Mouse (Mus musculus): Measurements from ENCODE around the gene Vmp1. TPM values are rescaled to one million over a fixed set of nuclear protein-coding genes. Genes with fewer than 3 reads are reported as not detected.
A peak's percentile ranks its signal among the peaks of the same experiment; 100 is the strongest.

The Vmp1 gene
- polyA plus RNA-seq, 1 experiment from 2014 or later = 147 TPM

GRCm38 (mm10) chr11:86614607-86615006 is 69.0 kb downstream of the Vmp1 start:
- WGBS = 59% methylated on average over 5 of the region's 5 CpGs
- no peak for ATAC-seq (ENCODE audit: insufficient read depth, low FRiP score)
- H3K9ac ChIP-seq (ENCODE audit: low read length) = no peak overlapping the region
- H3K4me1 ChIP-seq (ENCODE audit: control insufficient read depth, insufficient read depth, low read length) = no peaks in the 10 kb centered on the region
- H3K9me3 ChIP-seq (replicated peaks; ENCODE audit: control insufficient read depth, low read length) = no peaks in the 10 kb centered on the region
- H3K36me3 ChIP-seq (ENCODE audit: control insufficient read depth, insufficient read depth, low read length) = no peaks in the 10 kb centered on the region
- no peak overlapping the region for H3K4me3 ChIP-seq (replicated peaks; ENCODE audit: low read length)
- no peaks in the 10 kb centered on the region for H3K27me3 ChIP-seq (ENCODE audit: control insufficient read depth, insufficient read depth, low read length)
- peak overlapping the region; percentile 38; the same call in 1 of the 2 replicates for H3K27ac ChIP-seq (ENCODE audit: low read length)
- no peak overlapping the region for H3K4me2 ChIP-seq (ENCODE audit: low read depth, low read length)

DNA sequence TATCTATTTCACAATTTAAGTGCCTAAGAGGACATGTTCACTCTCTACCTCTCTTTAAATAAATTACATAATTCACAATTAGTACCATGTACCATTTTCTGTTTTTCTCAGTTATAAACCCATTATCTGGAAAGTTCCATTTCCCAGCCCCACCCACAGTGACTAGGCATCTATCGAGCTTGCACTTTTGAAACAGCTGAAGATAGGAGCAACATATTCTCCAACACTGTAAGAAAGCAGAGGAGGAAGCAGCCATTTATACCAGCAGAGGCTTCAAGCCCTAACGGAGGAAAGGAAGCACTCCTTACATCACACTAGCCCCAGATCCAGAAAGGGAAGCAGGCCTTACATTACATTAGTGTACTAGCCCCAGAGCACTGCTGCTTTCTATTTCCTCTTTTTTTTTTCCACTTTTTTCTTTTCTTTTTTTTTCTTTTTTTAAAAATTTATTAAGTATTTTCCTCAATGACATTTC is 69.5 kb downstream of the Vmp1 start:
- Histone ChIP-seq H3K9me3 (replicated peaks; ENCODE audit: control insufficient read depth, low read length) (no peaks in the 10 kb centered on the region), H3K36me3 (ENCODE audit: control insufficient read depth, insufficient read depth, low read length) (no peaks in the 10 kb centered on the region), H3K9ac (ENCODE audit: low read length) (no peak overlapping the region), H3K4me3 (replicated peaks; ENCODE audit: low read length) (no peak overlapping the region), H3K27me3 (ENCODE audit: control insufficient read depth, insufficient read depth, low read length) (no peaks in the 10 kb centered on the region), H3K4me2 (ENCODE audit: low read depth, low read length) (no peak overlapping the region), H3K4me1 (ENCODE audit: control insufficient read depth, insufficient read depth, low read length) (no peaks in the 10 kb centered on the region), H3K27ac (ENCODE audit: low read length) (peak overlapping the region; percentile 46; the same call in 1 of the 2 replicates)
- 45% methylated on average over 2 of the region's 2 CpGs for WGBS
- ATAC-seq (ENCODE audit: insufficient read depth, low FRiP score) = peak; percentile 62; the same call in 1 of the 2 replicates

DNA sequence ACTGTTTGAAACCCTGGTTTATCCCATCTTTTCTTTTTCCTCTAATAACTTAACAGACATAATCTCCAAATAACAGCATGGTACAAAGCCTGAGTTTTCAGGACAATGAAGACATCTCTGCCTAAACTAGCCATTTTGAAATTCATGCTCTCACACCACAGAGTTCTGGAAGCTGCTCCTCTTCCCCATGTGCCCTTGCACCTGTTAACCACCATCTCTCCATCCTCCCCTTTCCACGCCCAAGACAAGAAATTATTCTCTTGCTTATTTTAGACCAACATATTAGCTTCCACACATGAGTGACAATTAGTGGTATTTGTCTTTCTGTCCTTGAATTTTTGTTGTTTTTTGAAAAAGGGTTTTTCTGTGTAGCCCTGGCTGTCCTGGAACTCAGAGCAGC is 71.6 kb downstream of the Vmp1 start:
- no peak overlapping the region for H3K4me3 ChIP-seq (replicated peaks; ENCODE audit: low read length)
- no peaks in the 10 kb centered on the region for H3K36me3 ChIP-seq (ENCODE audit: control insufficient read depth, insufficient read depth, low read length)
- no peaks in the 10 kb centered on the region for H3K4me1 ChIP-seq (ENCODE audit: control insufficient read depth, insufficient read depth, low read length)
- ATAC-seq (ENCODE audit: insufficient read depth, low FRiP score) = no peak
- no peaks in the 10 kb centered on the region for H3K9me3 ChIP-seq (replicated peaks; ENCODE audit: control insufficient read depth, low read length)
- H3K9ac ChIP-seq (ENCODE audit: low read length) = no peak overlapping the region
- H3K4me2 ChIP-seq (ENCODE audit: low read depth, low read length) = no peak overlapping the region
- WGBS = 95% methylated on average over 1 of the region's 1 CpGs
- no peak overlapping the region for H3K27ac ChIP-seq (ENCODE audit: low read length)
- no peaks in the 10 kb centered on the region for H3K27me3 ChIP-seq (ENCODE audit: control insufficient read depth, insufficient read depth, low read length)

GRCm38 (mm10) chr11:86610239-86610638 is 73.4 kb downstream of the Vmp1 start:
- H3K4me3 ChIP-seq (replicated peaks; ENCODE audit: low read length) = no peak overlapping the region
- H3K4me2 ChIP-seq (ENCODE audit: low read depth, low read length) = no peak overlapping the region
- no peak overlapping the region for H3K27ac ChIP-seq (ENCODE audit: low read length)
- H3K4me1 ChIP-seq (ENCODE audit: control insufficient read depth, insufficient read depth, low read length) = no peaks in the 10 kb centered on the region
- H3K27me3 ChIP-seq (ENCODE audit: control insufficient read depth, insufficient read depth, low read length) = no peaks in the 10 kb centered on the region
- 82% methylated on average over 3 of the region's 3 CpGs for WGBS
- no peak for ATAC-seq (ENCODE audit: insufficient read depth, low FRiP score)
- H3K36me3 ChIP-seq (ENCODE audit: control insufficient read depth, insufficient read depth, low read length) = peaks cover 4% of the 10 kb centered on the region
- no peak overlapping the region for H3K9ac ChIP-seq (ENCODE audit: low read length)
- no peaks in the 10 kb centered on the region for H3K9me3 ChIP-seq (replicated peaks; ENCODE audit: control insufficient read depth, low read length)

GRCm38 (mm10) chr11:86607808-86608350 is 75.8 kb downstream of the Vmp1 start:
- H3K9ac ChIP-seq (ENCODE audit: low read length) = no peak overlapping the region
- no peak overlapping the region for H3K27ac ChIP-seq (ENCODE audit: low read length)
- H3K36me3 ChIP-seq (ENCODE audit: control insufficient read depth, insufficient read depth, low read length) = peaks cover 4% of the 10 kb centered on the region
- WGBS = 67% methylated on average over 2 of the region's 2 CpGs
- H3K4me1 ChIP-seq (ENCODE audit: control insufficient read depth, insufficient read depth, low read length) = no peaks in the 10 kb centered on the region; the same call in 1 of the 2 replicates
- no peak overlapping the region for H3K4me3 ChIP-seq (replicated peaks; ENCODE audit: low read length)
- no peak for ATAC-seq (ENCODE audit: insufficient read depth, low FRiP score)
- H3K27me3 ChIP-seq (ENCODE audit: control insufficient read depth, insufficient read depth, low read length) = no peaks in the 10 kb centered on the region
- no peak overlapping the region for H3K4me2 ChIP-seq (ENCODE audit: low read depth, low read length)
- H3K9me3 ChIP-seq (replicated peaks; ENCODE audit: control insufficient read depth, low read length) = no peaks in the 10 kb centered on the region

DNA sequence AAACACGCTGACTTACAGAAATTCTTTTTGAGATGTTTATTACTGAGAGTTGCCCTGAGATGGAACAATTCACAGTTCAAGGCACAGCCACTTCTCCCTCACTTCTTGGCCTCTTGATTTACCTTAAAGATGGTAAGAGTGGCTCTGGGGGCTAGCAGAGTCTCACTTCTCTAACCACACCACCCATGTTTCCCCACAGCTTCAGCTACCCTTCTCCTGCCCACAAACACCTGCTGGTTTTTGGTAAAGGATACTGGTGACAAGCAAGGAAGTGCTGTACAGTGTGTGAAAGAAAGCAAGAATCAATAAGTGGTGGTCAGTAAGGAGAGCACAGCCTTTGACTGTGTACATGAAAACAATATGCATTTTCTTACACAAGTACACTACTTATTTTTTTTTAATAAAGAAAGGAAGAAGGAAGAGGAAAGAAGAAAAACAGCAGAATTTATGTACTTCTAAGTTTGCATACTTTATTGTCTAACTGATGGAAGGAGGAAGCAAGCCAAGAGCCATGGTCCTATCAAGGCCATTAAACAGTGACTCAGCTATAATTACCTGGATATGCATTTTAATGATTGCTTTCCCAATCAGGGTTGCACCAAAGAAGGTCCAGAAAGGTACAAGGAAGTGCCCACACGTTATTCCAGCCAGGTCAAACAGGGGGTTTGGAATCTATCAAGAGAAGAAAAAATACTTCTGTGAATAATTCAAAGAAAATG is 76.9 kb downstream of the Vmp1 start:
- Histone ChIP-seq H3K27ac (ENCODE audit: low read length) (peak overlapping the region; percentile 17; the same call in 1 of the 2 replicates), H3K4me3 (replicated peaks; ENCODE audit: low read length) (no peak overlapping the region), H3K9ac (ENCODE audit: low read length) (no peak overlapping the region), H3K9me3 (replicated peaks; ENCODE audit: control insufficient read depth, low read length) (no peaks in the 10 kb centered on the region), H3K27me3 (ENCODE audit: control insufficient read depth, insufficient read depth, low read length) (no peaks in the 10 kb centered on the region), H3K4me1 (ENCODE audit: control insufficient read depth, insufficient read depth, low read length) (peaks cover 3% of the 10 kb centered on the region; the same call in 1 of the 2 replicates), H3K36me3 (ENCODE audit: control insufficient read depth, insufficient read depth, low read length) (peaks cover 4% of the 10 kb centered on the region), H3K4me2 (ENCODE audit: low read depth, low read length) (no peak overlapping the region)
- no peak for ATAC-seq (ENCODE audit: insufficient read depth, low FRiP score)
- 87% methylated on average over 2 of the region's 2 CpGs for WGBS

DNA sequence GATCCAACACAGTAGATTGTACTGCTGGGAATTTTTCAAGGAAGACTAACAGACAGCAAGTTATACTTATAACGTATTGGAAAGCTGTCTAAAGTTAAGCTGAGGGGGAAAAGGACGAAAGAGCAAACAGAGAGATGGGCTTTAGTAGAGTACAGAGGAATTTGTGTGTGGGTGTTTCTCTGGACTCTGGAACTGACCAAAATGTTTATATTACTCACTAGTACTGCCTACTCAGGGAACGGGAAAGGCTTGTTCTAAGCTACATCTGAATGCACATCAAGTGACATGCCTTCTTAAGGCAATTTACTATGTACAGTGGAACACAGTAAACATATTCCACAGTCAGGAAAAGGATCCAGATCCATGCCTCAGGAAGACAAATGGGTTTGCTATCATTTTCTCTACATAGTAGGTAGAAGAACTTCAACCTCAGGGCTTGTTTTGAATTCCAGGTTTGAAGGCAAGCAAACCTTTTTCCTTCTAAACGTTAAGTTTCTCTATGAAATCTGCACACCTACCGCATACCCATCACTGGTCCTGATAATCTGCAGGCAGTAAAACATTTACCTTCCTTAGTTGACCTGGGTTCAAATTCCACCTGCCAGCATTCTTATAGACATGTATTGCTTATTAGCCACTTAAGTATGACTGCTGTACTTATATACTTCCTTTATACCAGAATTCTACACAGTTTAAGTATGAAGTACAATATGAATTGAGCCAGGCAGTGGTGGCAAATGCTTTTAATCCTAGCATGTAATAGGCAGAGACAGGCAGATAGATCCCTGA is 78.7 kb downstream of the Vmp1 start:
- 48% methylated on average over 5 of the region's 5 CpGs for WGBS
- Histone ChIP-seq H3K4me1 (ENCODE audit: control insufficient read depth, insufficient read depth, low read length) (peaks cover 3% of the 10 kb centered on the region; the same call in 1 of the 2 replicates), H3K36me3 (ENCODE audit: control insufficient read depth, insufficient read depth, low read length) (peaks cover 4% of the 10 kb centered on the region), H3K27ac (ENCODE audit: low read length) (no peak overlapping the region), H3K9me3 (replicated peaks; ENCODE audit: control insufficient read depth, low read length) (no peaks in the 10 kb centered on the region), H3K9ac (ENCODE audit: low read length) (no peak overlapping the region), H3K27me3 (ENCODE audit: control insufficient read depth, insufficient read depth, low read length) (no peaks in the 10 kb centered on the region), H3K4me3 (replicated peaks; ENCODE audit: low read length) (no peak overlapping the region), H3K4me2 (ENCODE audit: low read depth, low read length) (no peak overlapping the region)
- ATAC-seq (ENCODE audit: insufficient read depth, low FRiP score) = no peak; the same call in 1 of the 2 replicates

DNA sequence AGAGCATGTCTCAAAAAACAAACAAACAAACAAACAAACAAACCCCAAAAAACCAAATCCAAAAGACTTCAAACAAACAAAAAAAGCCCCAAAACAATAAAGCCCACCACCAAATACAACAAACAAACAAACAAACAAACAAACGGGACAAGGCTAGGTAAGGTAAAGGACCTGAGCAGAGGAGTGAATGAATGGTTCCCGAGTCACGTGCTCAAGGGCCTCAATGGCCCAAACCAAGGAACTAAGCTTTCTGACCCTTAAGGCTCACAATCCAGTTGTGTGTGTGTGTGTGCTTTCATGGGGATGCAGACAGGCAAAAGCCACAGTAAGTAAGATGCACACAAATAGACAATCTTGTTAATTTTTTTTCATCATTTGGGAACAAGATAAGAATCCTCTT is 79.3 kb downstream of the Vmp1 start:
- 93% methylated on average over 3 of the region's 3 CpGs for WGBS
- H3K4me2 ChIP-seq (ENCODE audit: low read depth, low read length) = no peak overlapping the region
- no peak overlapping the region for H3K9ac ChIP-seq (ENCODE audit: low read length)
- H3K27ac ChIP-seq (ENCODE audit: low read length) = peak overlapping the region; percentile 24
- no peaks in the 10 kb centered on the region for H3K9me3 ChIP-seq (replicated peaks; ENCODE audit: control insufficient read depth, low read length)
- ATAC-seq (ENCODE audit: insufficient read depth, low FRiP score) = no peak
- H3K4me3 ChIP-seq (replicated peaks; ENCODE audit: low read length) = no peak overlapping the region
- H3K36me3 ChIP-seq (ENCODE audit: control insufficient read depth, insufficient read depth, low read length) = peaks cover 4% of the 10 kb centered on the region
- H3K27me3 ChIP-seq (ENCODE audit: control insufficient read depth, insufficient read depth, low read length) = no peaks in the 10 kb centered on the region
- peaks cover 3% of the 10 kb centered on the region; the same call in 1 of the 2 replicates for H3K4me1 ChIP-seq (ENCODE audit: control insufficient read depth, insufficient read depth, low read length)

GRCm38 (mm10) chr11:86603719-86604118 is 79.9 kb downstream of the Vmp1 start:
- Histone ChIP-seq H3K4me2 (ENCODE audit: low read depth, low read length) (no peak overlapping the region), H3K27ac (ENCODE audit: low read length) (peak overlapping the region; percentile 24; the same call in 1 of the 2 replicates), H3K27me3 (ENCODE audit: control insufficient read depth, insufficient read depth, low read length) (no peaks in the 10 kb centered on the region), H3K4me1 (ENCODE audit: control insufficient read depth, insufficient read depth, low read length) (peaks cover 3% of the 10 kb centered on the region; the same call in 1 of the 2 replicates), H3K36me3 (ENCODE audit: control insufficient read depth, insufficient read depth, low read length) (peaks cover 4% of the 10 kb centered on the region), H3K9me3 (replicated peaks; ENCODE audit: control insufficient read depth, low read length) (no peaks in the 10 kb centered on the region), H3K9ac (ENCODE audit: low read length) (no peak overlapping the region), H3K4me3 (replicated peaks; ENCODE audit: low read length) (no peak overlapping the region)
- WGBS = 79% methylated on average over 1 of the region's 1 CpGs
- ATAC-seq (ENCODE audit: insufficient read depth, low FRiP score) = no peak

Measured in stomach, embryonic 16.5 days (tissue).